Mouse (Mus musculus): Measurements from ENCODE around the gene Card10.
A peak's percentile ranks its signal among the peaks of the same experiment; 100 is the strongest.

DNA sequence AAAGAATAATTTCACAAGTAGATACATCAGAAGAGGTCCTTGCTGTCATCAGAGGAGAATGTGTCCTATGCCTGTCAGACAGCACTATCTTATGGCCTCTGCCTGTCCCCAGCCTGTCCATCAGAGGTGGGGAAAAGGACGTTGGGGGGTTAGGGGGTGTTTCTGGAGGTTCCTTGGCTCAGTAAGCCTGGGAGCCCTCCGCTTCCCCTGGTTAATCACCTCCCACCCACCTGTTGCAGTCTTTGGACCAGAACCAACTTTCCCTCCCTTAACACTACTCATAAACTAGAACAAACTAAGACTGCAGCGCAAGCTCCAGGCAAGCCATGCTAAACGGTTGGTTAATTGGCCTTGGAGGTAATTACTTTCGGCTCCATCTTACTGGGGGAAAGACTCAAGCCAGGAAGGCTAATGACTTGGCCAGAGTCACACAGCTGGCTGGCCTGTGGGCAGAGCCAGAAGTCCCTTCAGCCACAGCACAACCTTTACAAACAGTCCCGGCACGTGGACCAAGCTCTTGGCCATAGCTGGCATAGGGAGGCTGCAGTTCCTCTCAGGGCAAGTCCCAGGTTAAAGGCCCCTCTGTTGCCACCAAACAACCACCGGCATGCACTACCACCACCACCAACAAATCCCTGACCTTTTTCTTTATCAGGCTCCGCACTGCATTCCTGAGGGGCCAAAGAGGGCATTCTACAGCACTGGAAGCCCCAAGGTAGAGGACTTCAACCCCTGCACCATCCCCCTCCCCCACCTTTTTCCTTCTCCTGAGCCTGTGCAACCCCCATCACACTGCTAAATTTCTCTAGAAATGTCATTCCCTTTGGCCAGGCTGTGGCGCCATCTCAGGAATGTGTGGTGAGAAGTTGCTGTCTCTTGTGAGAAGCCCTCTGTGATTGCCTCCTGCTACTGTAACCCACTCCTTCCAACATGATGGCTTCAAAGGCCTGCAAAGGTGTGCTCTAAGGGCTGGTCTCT is 28.2 kb upstream of the Card10 start:
- TF ChIP-seq EP300 (IDR thresholded peaks at IDR 0.05; ENCODE audit: low read depth), result no peak
- peak; percentile 15; the same call in 1 of the 2 replicates for TF ChIP-seq CTCF (IDR thresholded peaks at IDR 0.05; ENCODE audit: low read depth)
